Mouse (Mus musculus) hindbrain, embryonic 12.5 days (tissue): ENCODE measurements around the gene Rapgef2. TPM values are rescaled to one million over a fixed set of nuclear protein-coding genes. Genes with fewer than 3 reads are reported as not detected.

Source experiments
- ATAC-seq: fragments of 200-750 bp; cut with Nextera tagmentation; 2 replicates; pipeline ENCODE4 v1.8.0; 2017; ENCODE audit warnings: moderate TSS enrichment; ENCODE audit not compliant: low FRiP score
- H3K27ac ChIP-seq: fragments of 300-500 bp; sonication (generic); 2 replicates; pipeline ENCODE4 v1.5.1; 2016; ENCODE audit warnings: mild to moderate bottlenecking
- H3K27me3 ChIP-seq: fragments of 300-500 bp; sonication (generic); 2 replicates; pipeline ENCODE4 v1.6.1; 2016; ENCODE audit warnings: mild to moderate bottlenecking
- H3K36me3 ChIP-seq: fragments of 300-500 bp; sonication (generic); 2 replicates; pipeline ENCODE4 v1.6.1; 2016; ENCODE audit warnings: mild to moderate bottlenecking
- H3K4me1 ChIP-seq: fragments of 300-500 bp; sonication (generic); 2 replicates; pipeline ENCODE4 v1.6.1; 2016
- H3K4me2 ChIP-seq: fragments of 300-500 bp; sonication (generic); replicated peaks from 2 replicates; pipeline ENCODE4 v1.6.1; 2016; ENCODE audit warnings: mild to moderate bottlenecking
- H3K4me3 ChIP-seq: fragments of 300-500 bp; sonication (generic); 2 replicates; pipeline ENCODE4 v1.5.1; 2016; ENCODE audit warnings: mild to moderate bottlenecking
- H3K9ac ChIP-seq: fragments of 300-500 bp; sonication (generic); 2 replicates; pipeline ENCODE4 v1.6.1; 2016; ENCODE audit warnings: mild to moderate bottlenecking, moderate library complexity
- H3K9me3 ChIP-seq: fragments of 300-500 bp; sonication (generic); replicated peaks from 2 replicates; pipeline ENCODE4 v1.6.1; 2016; ENCODE audit warnings: mild to moderate bottlenecking
- WGBS: fragments of 180-500 bp; shearing (Covaris S2); methylation state at CpG from one replicate; pipeline ENCODE4 v1.1.7; 2016; 5-methylcytosine and 5-hydroxymethylcytosine counted together
- polyA plus RNA-seq: library from polyadenylated mRNA; unstranded; fragments of >200 nt; fragmentation: Nextera tagmentation; extraction: Ambion mirVana; gene quantifications from 2 replicates; pipeline ENCODE4 v1.2.1, GENCODE M21; 2016

The Rapgef2 gene
- polyA plus RNA-seq, 1 experiment from 2014 or later = 12.1 TPM

GRCm38 (mm10) chr3:79273350-79273749 lies 13.0 kb downstream of the Rapgef2 start:
- Histone ChIP-seq H3K36me3 (no peaks in the 10 kb centered on the region), H3K4me3 (no peak overlapping the region), H3K4me1 (peaks cover 29% of the 10 kb centered on the region), H3K27me3 (no peaks in the 10 kb centered on the region), H3K4me2 (no peak overlapping the region), H3K27ac (no peak overlapping the region), H3K9ac (no peak overlapping the region), H3K9me3 (no peaks in the 10 kb centered on the region)
- no peak for ATAC-seq
- 8% methylated on average over 1 of the region's 1 CpGs for WGBS

GRCm38 (mm10) chr3:79272939-79273338 lies 13.4 kb downstream of the Rapgef2 start:
- 80% methylated on average over 4 of the region's 4 CpGs for WGBS
- no peak overlapping the region for H3K4me2 ChIP-seq
- no peaks in the 10 kb centered on the region for H3K27me3 ChIP-seq
- H3K4me1 ChIP-seq = peaks cover 29% of the 10 kb centered on the region
- H3K9ac ChIP-seq = no peak overlapping the region
- no peaks in the 10 kb centered on the region for H3K36me3 ChIP-seq
- no peak overlapping the region for H3K27ac ChIP-seq
- H3K9me3 ChIP-seq = no peaks in the 10 kb centered on the region
- no peak overlapping the region for H3K4me3 ChIP-seq
- ATAC-seq = no peak

- peak; percentile 66 for ATAC-seq
These were observed 15.2 kb downstream of the Rapgef2 start for GRCm38 (mm10) chr3:79270980-79271555.

GRCm38 (mm10) chr3:79269872-79270271 lies 16.4 kb downstream of the Rapgef2 start:
- 82% methylated on average over 8 of the region's 8 CpGs for WGBS
- peaks cover 15% of the 10 kb centered on the region for H3K4me1 ChIP-seq
- H3K36me3 ChIP-seq = no peaks in the 10 kb centered on the region
- H3K27me3 ChIP-seq = no peaks in the 10 kb centered on the region
- H3K4me2 ChIP-seq = no peak overlapping the region
- H3K9ac ChIP-seq = no peak overlapping the region
- H3K27ac ChIP-seq = no peak overlapping the region
- no peaks in the 10 kb centered on the region for H3K9me3 ChIP-seq
- no peak for ATAC-seq
- H3K4me3 ChIP-seq = no peak overlapping the region

More at GRCm38 (mm10) chr3:79270980-79271555, 15.2 kb downstream of the Rapgef2 start:
- H3K4me2 ChIP-seq = no peak overlapping the region
- H3K4me3 ChIP-seq = no peak overlapping the region
- WGBS = 61% methylated on average over 12 of the region's 12 CpGs
- peak overlapping the region; percentile 40; the same call in 1 of the 2 replicates for H3K27ac ChIP-seq
- no peaks in the 10 kb centered on the region for H3K36me3 ChIP-seq
- H3K27me3 ChIP-seq = no peaks in the 10 kb centered on the region
- H3K9me3 ChIP-seq = no peaks in the 10 kb centered on the region
- H3K9ac ChIP-seq = no peak overlapping the region
- H3K4me1 ChIP-seq = peaks cover 26% of the 10 kb centered on the region

- WGBS = 83% methylated on average over 6 of the region's 6 CpGs
- Histone ChIP-seq H3K27me3 (no peaks in the 10 kb centered on the region), H3K9me3 (no peaks in the 10 kb centered on the region), H3K4me1 (peaks cover 8% of the 10 kb centered on the region), H3K27ac (no peak overlapping the region), H3K4me3 (no peak overlapping the region), H3K36me3 (no peaks in the 10 kb centered on the region), H3K4me2 (no peak overlapping the region), H3K9ac (no peak overlapping the region)
- no peak for ATAC-seq
These were observed 19.3 kb downstream of the Rapgef2 start for GRCm38 (mm10) chr3:79266976-79267375.

GRCm38 (mm10) chr3:79261816-79262316 lies 24.5 kb downstream of the Rapgef2 start:
- Histone ChIP-seq H3K9ac (no peak overlapping the region), H3K27me3 (no peaks in the 10 kb centered on the region), H3K27ac (no peak overlapping the region), H3K36me3 (no peaks in the 10 kb centered on the region), H3K9me3 (no peaks in the 10 kb centered on the region), H3K4me3 (no peak overlapping the region), H3K4me2 (no peak overlapping the region), H3K4me1 (peaks cover 2% of the 10 kb centered on the region; the same call in 1 of the 2 replicates)
- ATAC-seq = no peak
- WGBS = 69% methylated on average over 6 of the region's 6 CpGs

DNA sequence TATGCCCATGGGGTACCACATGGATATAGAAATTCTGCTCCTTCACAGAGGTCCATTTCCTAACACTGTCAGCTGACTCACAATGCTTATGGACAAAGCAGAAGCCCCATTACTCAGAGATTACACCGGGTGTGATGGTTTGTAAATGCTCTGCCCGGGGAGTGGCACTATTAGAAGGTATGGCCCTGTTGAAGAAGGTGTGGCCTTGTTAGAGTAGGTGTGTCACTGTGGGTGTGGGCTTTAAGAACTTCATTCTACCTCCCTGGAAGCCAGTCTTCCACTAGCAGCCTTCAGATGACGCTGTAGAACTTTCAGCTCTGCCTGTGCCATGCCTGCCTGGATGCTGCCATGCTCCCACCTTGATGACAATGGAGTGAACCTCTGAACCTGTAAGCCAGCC lies 32.3 kb downstream of the Rapgef2 start:
- Histone ChIP-seq H3K9ac (no peak overlapping the region), H3K4me1 (peaks cover 2% of the 10 kb centered on the region; the same call in 1 of the 2 replicates), H3K4me2 (no peak overlapping the region), H3K4me3 (no peak overlapping the region), H3K9me3 (0 out of 2 replicates have a peak, but pooled peaks cover 5% of the 10 kb centered on the region), H3K27me3 (no peaks in the 10 kb centered on the region), H3K27ac (no peak overlapping the region), H3K36me3 (no peaks in the 10 kb centered on the region)
- ATAC-seq = no peak
- WGBS = 90% methylated on average over 3 of the region's 3 CpGs

GRCm38 (mm10) chr3:79253416-79253815 lies 32.9 kb downstream of the Rapgef2 start:
- H3K27ac ChIP-seq = no peak overlapping the region
- H3K9me3 ChIP-seq = 0 out of 2 replicates have a peak, but pooled peaks cover 5% of the 10 kb centered on the region
- 71% methylated on average over 9 of the region's 9 CpGs for WGBS
- H3K27me3 ChIP-seq = no peaks in the 10 kb centered on the region
- ATAC-seq = no peak
- H3K9ac ChIP-seq = no peak overlapping the region
- H3K36me3 ChIP-seq = no peaks in the 10 kb centered on the region
- peaks cover 2% of the 10 kb centered on the region; the same call in 1 of the 2 replicates for H3K4me1 ChIP-seq
- H3K4me3 ChIP-seq = no peak overlapping the region
- no peak overlapping the region for H3K4me2 ChIP-seq

GRCm38 (mm10) chr3:79252921-79253394 lies 33.4 kb downstream of the Rapgef2 start:
- no peak for ATAC-seq
- no peak overlapping the region for H3K9ac ChIP-seq
- H3K36me3 ChIP-seq = no peaks in the 10 kb centered on the region
- no peak overlapping the region for H3K27ac ChIP-seq
- no peaks in the 10 kb centered on the region for H3K27me3 ChIP-seq
- H3K4me3 ChIP-seq = no peak overlapping the region
- H3K4me2 ChIP-seq = no peak overlapping the region
- H3K4me1 ChIP-seq = peaks cover 4% of the 10 kb centered on the region; the same call in 1 of the 2 replicates
- WGBS = 59% methylated on average over 5 of the region's 5 CpGs
- 0 out of 2 replicates have a peak, but pooled peaks cover 5% of the 10 kb centered on the region for H3K9me3 ChIP-seq

DNA sequence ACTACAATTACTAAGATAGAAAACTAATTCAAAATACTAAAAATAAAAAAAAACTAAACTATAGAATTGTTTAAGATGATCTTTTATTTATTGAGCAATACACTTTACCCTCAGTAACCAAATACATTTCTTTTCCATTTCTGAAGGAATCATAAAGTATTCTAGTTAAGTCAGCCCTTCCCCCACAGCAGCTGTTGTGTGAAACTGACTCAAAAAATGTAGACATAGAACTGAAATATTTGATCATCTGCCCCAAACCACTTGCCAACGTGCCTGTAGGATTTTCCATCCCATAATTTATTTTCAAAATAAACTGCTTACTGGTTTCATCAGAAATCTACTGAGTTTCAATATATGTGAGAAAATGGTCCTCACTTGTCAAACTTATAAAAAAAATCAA lies 36.4 kb downstream of the Rapgef2 start:
- no peak overlapping the region for H3K4me2 ChIP-seq
- no peaks in the 10 kb centered on the region for H3K27me3 ChIP-seq
- no peak for ATAC-seq
- no peak overlapping the region for H3K9ac ChIP-seq
- H3K9me3 ChIP-seq = 0 out of 2 replicates have a peak, but pooled peaks cover 5% of the 10 kb centered on the region
- no peak overlapping the region for H3K4me3 ChIP-seq
- no peak overlapping the region for H3K27ac ChIP-seq
- peaks cover 4% of the 10 kb centered on the region; the same call in 1 of the 2 replicates for H3K4me1 ChIP-seq
- WGBS = 80% methylated on average over 1 of the region's 1 CpGs
- no peaks in the 10 kb centered on the region for H3K36me3 ChIP-seq

GRCm38 (mm10) chr3:79248659-79249235 lies 37.6 kb downstream of the Rapgef2 start:
- ATAC-seq = no peak
- no peaks in the 10 kb centered on the region for H3K36me3 ChIP-seq
- H3K4me2 ChIP-seq = no peak overlapping the region
- 0 out of 2 replicates have a peak, but pooled peaks cover 5% of the 10 kb centered on the region for H3K9me3 ChIP-seq
- H3K4me1 ChIP-seq = peaks cover 4% of the 10 kb centered on the region
- WGBS = 90% methylated on average over 5 of the region's 5 CpGs
- no peak overlapping the region for H3K4me3 ChIP-seq
- H3K27ac ChIP-seq = no peak overlapping the region
- H3K27me3 ChIP-seq = no peaks in the 10 kb centered on the region
- no peak overlapping the region for H3K9ac ChIP-seq

DNA sequence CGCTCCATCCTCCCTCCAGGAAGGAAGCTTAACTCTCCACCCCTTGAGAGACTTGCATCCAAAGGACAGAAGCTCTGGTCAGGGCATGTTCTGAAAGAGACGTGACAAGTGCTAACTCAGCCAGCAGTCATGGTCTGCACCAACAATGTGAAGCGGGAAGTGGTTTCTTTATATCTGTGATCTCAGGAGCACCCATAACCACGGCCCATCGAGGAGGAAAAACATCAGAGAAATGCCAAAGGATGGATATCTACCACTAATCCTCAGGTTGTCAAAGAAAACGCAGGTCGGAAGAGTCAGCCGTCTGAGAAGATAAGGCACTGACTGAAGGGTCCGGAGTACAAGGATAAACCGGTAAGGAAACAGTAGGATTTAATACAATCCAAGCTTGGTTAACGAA lies 38.1 kb downstream of the Rapgef2 start:
- no peaks in the 10 kb centered on the region for H3K36me3 ChIP-seq
- H3K27ac ChIP-seq = no peak overlapping the region
- no peak for ATAC-seq
- peaks cover 5% of the 10 kb centered on the region; the same call in 1 of the 2 replicates for H3K4me1 ChIP-seq
- H3K4me2 ChIP-seq = no peak overlapping the region
- no peaks in the 10 kb centered on the region for H3K27me3 ChIP-seq
- H3K4me3 ChIP-seq = no peak overlapping the region
- 88% methylated on average over 11 of the region's 11 CpGs for WGBS
- no peak overlapping the region for H3K9ac ChIP-seq
- H3K9me3 ChIP-seq = 0 out of 2 replicates have a peak, but pooled peaks cover 5% of the 10 kb centered on the region
